Mouse (Mus musculus) B cell, adult 2 months (primary cell): Measurements from ENCODE around the gene Gm2310.
A peak's percentile ranks its signal among the peaks of the same experiment; 100 is the strongest.
"Not testable (repeated sequence)": the region's sequence is repeated elsewhere in the genome, so short reads cannot be mapped to it uniquely, and the experiment has no call there.

ENCODE experiments used
- DNase-seq, 2 experiments: peaks; one replicate each; pipeline ENCODE4 v3.0.0; 2022

The Gm2310 gene

DNA sequence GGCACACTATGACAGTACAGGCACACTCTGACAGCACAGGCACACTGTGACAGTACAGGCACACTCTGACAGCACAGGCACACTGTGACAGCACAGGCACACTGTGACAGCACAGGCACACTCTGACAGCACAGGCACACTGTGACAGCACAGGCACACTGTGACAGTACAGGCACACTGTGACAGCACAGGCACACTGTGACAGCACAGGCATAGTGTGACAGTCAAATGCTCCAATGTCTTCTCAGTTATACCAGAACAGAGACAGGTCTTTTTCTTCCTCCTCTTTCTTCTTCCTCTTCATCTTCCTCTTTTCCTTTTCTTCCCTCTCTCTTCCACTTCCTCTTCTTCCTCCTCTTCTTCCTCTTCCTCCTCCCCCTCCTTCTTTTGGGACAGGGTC lies at the start of gene Gm2310:
Gm2310 (minus strand) TSS at position 101 of the 400 bp plus-strand sequence.
- not testable (repeated sequence) for DNase-seq

DNA sequence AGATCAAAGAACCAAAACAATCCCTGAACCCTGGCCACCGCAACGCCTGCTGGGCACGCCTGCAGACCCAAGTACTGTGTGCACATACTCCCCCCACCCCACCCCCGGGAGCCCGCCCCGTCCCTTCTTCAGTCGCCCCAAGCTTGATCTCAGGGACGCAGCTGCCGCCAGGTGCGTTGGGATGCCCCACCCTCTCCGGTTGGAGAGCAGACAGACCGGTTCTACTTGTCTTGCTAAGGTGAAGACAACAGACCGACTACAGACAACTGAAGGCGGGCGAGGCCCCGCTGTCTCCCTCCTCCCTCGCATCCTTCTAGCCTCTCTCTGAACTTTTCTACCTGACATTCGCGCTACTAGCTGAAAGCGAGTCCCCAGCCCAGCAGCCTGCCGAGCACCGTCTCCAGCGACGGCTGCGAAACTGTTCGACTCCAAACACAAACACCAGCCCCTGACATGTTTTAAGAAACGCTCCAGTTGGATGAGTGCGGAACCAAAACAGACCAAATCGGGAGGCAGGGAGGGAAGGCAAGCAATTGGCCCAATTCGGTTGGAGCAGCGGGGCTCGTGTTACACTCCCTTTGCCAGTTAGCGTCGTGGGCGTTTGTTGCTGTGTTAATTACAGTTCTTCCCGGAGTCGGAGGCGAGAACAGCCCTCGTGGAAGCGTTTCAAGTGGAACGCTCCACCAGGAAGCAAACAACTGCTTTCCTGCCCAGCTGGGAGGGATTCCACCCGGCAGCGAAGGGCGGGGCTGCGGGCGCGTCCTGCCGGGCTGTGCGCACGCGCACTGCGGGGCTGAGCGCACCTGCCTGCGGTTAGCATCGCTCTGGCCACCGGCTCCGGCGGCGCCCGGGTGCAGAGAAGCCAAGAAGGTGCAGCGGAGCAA lies 49.1 kb upstream of the Gm2310 start:
- peak; percentile 89 to 90 for DNase-seq

DNA sequence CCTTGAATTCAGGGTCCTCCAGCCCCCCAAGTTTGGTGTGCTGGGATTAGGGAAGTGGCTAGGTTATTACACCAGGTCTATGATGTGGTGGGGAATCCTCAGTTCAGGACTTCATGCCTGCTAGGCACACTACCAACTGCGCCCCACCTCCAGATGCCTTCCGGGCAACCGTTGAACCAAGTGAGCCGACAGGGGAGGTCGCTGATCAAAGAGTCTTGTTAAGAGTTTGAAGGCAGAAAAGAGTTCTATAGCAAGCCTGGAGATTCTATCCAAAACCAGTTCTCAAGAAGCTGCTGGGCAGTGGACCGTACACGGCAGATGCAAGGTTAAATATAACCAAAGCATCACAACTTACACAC lies 48.5 kb upstream of the Gm2310 start:
- DNase-seq, result peak in 1 of 2 experiments; percentile 44

DNA sequence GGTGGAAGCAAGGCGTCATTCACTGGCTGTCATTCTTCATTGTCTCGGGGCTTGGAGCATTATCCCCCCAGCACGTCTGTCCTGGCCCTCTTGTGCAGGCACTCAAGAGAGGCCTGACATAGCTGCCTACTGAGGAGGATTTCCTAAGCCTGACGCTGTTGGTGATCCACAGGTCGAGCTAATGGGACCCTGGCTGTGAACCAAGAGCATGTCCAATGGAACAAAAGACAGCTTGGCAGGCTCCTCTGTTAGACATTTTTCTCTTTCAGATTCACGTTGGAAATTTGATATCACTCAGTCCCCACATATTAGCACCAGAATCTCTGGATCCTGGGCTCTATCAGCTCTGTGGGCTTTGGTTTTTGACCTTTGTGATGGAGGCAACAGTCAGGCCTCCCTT lies 45.7 kb upstream of the Gm2310 start:
- DNase-seq, result no peak

DNA sequence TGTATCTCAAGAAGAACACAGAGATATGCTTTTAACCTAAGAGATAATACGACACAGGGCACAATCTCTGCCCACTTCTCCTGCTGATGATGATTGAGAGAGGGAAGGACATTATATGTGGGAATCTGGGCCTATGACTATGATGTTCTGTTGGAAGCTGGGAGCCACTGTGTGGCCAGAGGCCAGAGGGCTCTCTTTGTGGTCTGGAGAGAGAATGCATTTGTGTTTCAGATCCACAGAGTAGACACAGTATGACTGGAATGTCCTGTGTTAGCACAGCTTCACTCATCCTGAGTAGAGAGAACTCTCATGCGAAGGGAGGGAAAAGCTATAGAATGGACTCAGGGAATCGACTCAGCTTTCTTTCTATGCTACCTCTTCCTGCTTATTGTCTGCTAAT lies 44.6 kb upstream of the Gm2310 start:
- DNase-seq, result no peak

DNA sequence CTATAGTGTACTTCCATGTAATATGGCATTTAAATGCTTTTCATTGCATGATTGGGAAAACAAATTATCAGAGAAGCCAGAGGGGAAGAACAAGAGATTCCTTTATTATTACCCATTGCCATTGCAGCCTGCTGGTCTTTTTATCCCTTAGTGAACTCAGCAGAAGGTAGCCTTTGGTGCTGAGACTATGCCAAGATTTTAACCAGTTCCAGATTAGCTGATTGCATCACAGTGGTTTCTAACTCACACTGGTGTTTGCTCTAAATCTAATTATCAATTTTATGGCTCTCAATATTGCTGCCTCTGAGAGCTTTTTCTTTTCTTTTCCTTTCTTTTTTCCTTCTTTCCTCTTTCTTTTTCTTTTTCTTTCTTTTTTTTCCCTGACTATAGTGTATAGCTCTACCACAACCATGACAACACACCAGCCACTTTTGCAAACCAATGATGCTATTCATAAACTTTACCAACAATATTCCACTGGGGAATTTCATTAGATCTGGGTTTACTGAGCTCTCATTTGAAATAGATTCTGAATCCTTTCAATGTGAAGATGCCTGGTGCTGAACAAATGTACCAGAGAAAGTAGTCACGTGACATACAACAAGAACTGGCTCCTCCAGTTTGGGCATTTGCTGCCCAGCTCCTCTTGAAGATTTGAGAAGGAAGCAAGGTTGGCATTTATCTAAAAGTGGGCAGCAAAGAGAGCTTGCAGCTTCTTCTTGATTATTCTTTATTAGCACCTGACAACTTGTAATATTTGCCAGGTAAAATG lies 43.9 kb upstream of the Gm2310 start:
- no peak for DNase-seq

DNA sequence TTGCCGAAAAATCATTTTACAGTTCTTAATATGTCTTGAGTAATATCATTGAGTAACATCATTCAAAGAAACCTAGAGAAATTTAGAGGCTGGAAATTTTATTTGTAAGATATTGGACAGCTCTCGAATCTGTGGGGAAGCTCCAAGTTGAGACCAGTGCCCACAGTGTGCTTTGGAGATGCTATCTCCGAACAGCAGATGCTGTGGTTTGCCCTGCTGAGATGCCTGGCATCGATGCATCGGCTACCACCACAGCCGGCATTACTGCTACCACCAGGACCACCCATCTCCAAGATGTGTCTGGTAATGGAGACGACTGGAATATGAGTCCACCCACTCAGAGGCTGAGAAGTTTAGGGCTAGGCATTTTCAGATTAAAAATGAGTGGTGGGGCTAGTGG lies 43.0 kb upstream of the Gm2310 start:
- no peak for DNase-seq

DNA sequence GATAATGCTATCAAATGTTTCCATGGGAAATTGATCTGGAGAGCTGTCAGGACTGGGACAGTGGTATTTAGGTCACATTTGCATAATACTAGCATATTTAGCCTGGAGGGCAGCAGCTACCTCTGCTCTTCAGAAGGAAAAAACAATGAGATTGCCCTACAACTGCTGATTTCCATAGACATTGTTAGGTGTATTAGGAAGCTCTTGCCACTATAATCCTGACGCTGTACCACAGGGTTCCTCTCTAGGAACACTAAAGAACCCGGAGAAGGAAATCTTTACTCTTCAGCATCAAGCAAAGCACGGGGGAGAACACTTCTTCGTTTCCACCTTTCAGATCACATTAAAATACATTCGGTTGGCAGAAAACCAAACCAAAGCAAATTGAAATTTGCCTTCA lies 11.4 kb upstream of the Gm2310 start:
- no peak for DNase-seq

DNA sequence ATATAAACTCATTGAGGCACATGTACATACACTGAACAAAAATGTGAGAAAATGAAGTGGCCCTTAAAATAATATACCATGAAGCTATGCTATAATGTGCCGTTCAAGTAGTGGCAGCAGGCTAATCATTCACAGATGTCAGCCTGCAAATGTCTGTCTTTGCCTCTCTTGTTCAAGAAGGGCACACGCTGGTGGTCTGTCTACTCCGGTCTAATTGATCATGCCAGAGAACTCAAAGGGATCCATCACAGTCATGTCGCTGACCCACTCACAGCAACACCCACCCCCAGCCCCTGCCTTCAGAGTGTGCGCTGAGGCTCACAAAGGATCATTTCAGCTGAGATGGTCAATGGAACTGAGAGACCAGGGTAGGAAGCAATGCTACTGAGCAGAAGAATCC lies 6.8 kb downstream of the Gm2310 start:
- no peak for DNase-seq

DNA sequence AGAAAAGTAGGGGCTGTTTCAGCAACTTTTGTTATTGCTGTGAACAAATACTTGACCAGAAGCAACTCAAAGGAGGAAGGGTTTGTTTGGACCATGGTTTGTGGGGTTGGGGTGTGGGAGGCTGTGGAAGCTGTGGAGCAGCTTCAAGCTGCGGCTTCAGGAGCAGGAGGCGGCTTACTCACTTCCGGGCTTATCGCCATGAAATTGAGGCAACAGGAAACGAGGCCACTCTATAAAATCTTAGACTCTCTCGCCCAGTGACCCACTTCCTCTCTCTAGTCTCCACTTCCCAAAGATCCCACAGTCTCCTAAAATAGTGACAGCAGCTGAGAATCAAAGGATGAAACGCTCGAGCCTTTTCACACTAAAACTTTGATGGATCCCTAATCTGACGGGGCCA lies 7.9 kb downstream of the Gm2310 start:
- peak; percentile 16 to 23 for DNase-seq

DNA sequence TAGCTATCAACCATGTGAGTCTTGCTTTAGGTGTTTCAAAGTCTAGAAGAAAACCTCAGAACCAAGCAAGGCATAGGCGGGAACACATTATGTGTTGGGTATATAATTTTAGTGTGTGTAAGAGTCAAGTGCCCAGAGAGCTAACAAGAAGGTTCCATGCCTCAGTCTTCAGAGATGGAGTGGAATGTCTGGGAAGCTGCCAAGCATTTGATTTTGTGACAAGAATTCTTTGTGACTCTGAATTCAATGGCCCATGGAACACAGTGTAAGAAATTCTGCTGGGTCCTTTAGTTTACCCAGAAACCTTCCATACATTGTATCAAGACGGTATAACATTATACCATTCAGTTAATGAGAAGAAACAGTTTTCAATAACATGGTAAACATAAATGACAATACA lies 17.3 kb downstream of the Gm2310 start:
- DNase-seq, result no peak

DNA sequence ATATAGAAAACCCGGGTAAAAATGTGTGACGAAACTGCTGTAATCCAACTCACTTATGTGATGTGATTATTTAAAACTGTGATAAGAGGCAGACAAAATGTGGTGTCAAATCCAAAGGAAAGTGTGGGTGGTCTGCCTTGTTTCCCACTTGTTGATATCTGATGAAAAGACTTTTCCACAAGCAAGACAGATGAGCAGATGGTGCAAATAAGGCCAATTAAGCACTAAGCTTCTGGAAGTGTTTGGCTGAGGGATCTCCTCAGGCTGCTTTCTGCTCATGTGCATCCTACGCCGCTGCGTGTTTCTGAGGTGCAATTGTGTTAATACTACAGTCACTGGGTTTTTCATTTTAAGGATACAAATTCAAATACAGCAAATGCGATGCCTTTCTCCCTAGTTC lies 34.5 kb downstream of the Gm2310 start:
- DNase-seq, result no peak

DNA sequence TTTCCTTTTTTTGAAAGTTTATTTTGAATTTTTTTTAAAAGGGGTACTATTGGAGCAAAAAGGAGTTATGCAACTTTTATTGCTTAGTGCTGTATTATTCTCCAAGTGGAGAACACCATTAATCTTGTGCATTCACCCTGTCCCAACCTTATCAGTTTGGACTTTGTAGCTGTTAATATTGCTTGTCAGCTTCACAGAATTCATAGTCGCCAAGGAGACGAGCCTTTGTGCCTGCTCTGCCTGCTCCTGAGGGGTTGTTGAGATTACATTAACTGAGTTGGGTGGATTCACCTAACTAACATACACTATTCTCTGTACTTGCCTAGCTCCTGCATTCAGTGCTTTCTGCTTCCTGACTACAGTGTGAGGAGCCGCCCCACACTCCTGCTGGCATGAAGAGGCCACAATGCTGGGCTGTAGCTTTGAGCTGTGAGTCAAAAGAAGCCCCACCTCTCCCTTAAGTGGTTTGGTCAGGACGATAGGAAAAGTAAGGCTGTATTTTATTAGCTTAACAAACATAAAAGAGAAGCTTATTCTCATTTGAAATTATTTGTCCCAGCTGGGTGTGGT lies 50.7 kb downstream of the Gm2310 start:
- no peak for DNase-seq
